Mouse (Mus musculus): ENCODE measurements around the gene BC025920. TPM values are rescaled to one million over a fixed set of nuclear protein-coding genes. Genes with fewer than 3 reads are reported as not detected.

The BC025920 gene
- total and polyA plus RNA-seq, 3 experiments = 1.4 to 2.3 (median 1.6) TPM

GRCm38 (mm10) chr10:81570238-81570800, 35.8 kb upstream of the BC025920 start:
- TF ChIP-seq ZNF384 (IDR thresholded peaks at IDR 0.05; ENCODE audit: low read depth, low read length) (no peak), TBP (conservative IDR thresholded peaks at IDR 0.05; ENCODE audit: low read depth, low read length) (no peak), MEF2A (IDR thresholded peaks at IDR 0.05; ENCODE audit: borderline replicate concordance, low read depth, low read length) (no peak), EP300 (IDR thresholded peaks at IDR 0.05; ENCODE audit: low read length) (no peak), GABPA (IDR thresholded peaks at IDR 0.05; ENCODE audit: insufficient replicate concordance, low read depth, low read length) (no peak), PAX5 (IDR thresholded peaks at IDR 0.05; ENCODE audit: low read length) (no peak), MAZ (IDR thresholded peaks at IDR 0.05; ENCODE audit: low read depth, low read length) (no peak)
- Histone ChIP-seq H3K4me2 (ENCODE audit: insufficient read depth, low read depth, poor library complexity, severe bottlenecking) (peak overlapping the region; percentile 94), H3K27me3 (replicated peaks) (peaks cover 96% of the 10 kb centered on the region), H3K9me3 (replicated peaks; ENCODE audit: low read length) (peaks cover 7% of the 10 kb centered on the region), H3K9ac (ENCODE audit: insufficient read depth, low read depth) (peak overlapping the region; percentile 35; the same call in 1 of the 2 replicates), H3K27ac (ENCODE audit: insufficient read depth, low read depth) (no peak overlapping the region), H3K4me1 (ENCODE audit: control insufficient read depth in 1 of 2, insufficient read depth in 2 of 2) (peaks cover 0 to 9% of the 10 kb centered on the region in 2 experiments; a peak in 2 of 4 replicates), H3K4me3 (replicated peaks in 1 of 3; ENCODE audit: low read depth in 2 of 3, low read length in 2 of 3, poor library complexity in 1 of 3) (peak overlapping the region in 1 of 3 experiments; percentile 61), H3K79me2 (replicated peaks; ENCODE audit: control insufficient read depth, extremely low read depth, insufficient read depth, poor library complexity, severe bottlenecking) (no peaks in the 10 kb centered on the region), H3K36me3 (replicated peaks in 1 of 2; ENCODE audit: control insufficient read depth in 1 of 2, insufficient read depth in 1 of 2, low read length in 1 of 2) (peaks cover 5 to 10% of the 10 kb centered on the region in 2 experiments)
- dilution Hi-C loops (cut with MboI; ENCODE audit: extremely low pct_ligation_motif_present, extremely low pct_unique_long_range_greater_than_20kb, low sequenced_read_pairs) = no loop called here
- DNase-seq (ENCODE audit: extremely low read depth) = no peak
- in situ Hi-C loops (cut with MboI; ENCODE audit: low pct_ligation_motif_present, low pct_unique_long_range_greater_than_20kb, low sequenced_read_pairs) = no loop called here

DNA sequence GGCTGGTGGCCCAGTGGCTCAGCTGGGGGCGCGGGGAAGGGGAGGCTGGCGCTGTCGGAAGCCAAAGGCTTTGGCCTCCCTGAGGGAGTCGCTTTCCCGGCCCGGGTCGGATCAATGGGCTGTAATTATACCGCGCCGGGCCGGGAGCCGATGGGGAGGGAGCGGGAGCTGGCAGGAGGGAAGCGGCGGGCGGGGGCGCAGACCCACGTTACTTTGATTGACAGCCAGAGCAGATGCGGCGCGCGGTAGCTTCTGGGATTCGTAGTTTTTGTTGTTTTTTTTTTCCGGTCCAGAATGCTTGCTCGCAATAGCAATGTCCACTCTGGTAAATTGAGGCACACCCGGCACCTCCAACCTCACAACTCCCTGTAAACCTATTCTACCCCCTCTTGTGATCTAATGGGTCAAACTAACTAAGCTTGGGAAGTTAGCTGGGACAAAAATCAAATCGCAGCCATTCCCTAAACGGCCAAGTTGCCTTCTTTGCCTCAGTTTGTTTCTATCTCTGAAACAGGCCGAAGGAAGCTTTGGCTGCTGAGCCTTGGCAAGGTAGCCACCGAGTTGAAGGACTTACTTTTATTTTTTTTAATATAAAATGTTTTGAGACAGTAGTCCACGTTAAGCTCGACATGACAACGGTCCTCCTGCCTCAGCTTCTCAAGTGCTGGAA, 35.1 kb upstream of the BC025920 start:
- peak overlapping the region; percentile 42 to 61 (median 57) for H3K4me3 ChIP-seq (replicated peaks in 1 of 3; ENCODE audit: low read depth in 2 of 3, low read length in 2 of 3, poor library complexity in 1 of 3)
- peak; percentile 72 for DNase-seq (ENCODE audit: extremely low read depth)
- in situ Hi-C loops (cut with MboI; ENCODE audit: low pct_ligation_motif_present, low pct_unique_long_range_greater_than_20kb, low sequenced_read_pairs) = no loop called here
- no peak overlapping the region for H3K27ac ChIP-seq (ENCODE audit: insufficient read depth, low read depth)
- H3K4me2 ChIP-seq (ENCODE audit: insufficient read depth, low read depth, poor library complexity, severe bottlenecking) = peak overlapping the region; percentile 94
- peaks cover 2 to 9% of the 10 kb centered on the region in 2 experiments; a peak in 2 of 4 replicates for H3K4me1 ChIP-seq (ENCODE audit: control insufficient read depth in 1 of 2, insufficient read depth in 2 of 2)
- H3K79me2 ChIP-seq (replicated peaks; ENCODE audit: control insufficient read depth, extremely low read depth, insufficient read depth, poor library complexity, severe bottlenecking) = no peaks in the 10 kb centered on the region
- peak overlapping the region; percentile 49 for H3K9ac ChIP-seq (ENCODE audit: insufficient read depth, low read depth)
- peaks cover 97% of the 10 kb centered on the region for H3K27me3 ChIP-seq (replicated peaks)
- TF ChIP-seq HCFC1 (IDR thresholded peaks at IDR 0.05; ENCODE audit: low read depth, low read length) (peak; percentile 96), IRF4 (IDR thresholded peaks at IDR 0.05; ENCODE audit: low read depth, low read length) (peak; percentile 24; the same call in 1 of the 2 replicates), MYC (IDR thresholded peaks at IDR 0.05; ENCODE audit: low read depth, low read length) (no peak), MAZ (IDR thresholded peaks at IDR 0.05; ENCODE audit: low read depth, low read length) (no peak), PAX5 (IDR thresholded peaks at IDR 0.05; ENCODE audit: low read length) (no peak), USF2 (conservative IDR thresholded peaks at IDR 0.05; ENCODE audit: low read depth, low read length) (no peak), ELF1 (IDR thresholded peaks at IDR 0.05; ENCODE audit: low read depth, low read length) (peak; percentile 56; the same call in 1 of the 2 replicates), MAX (IDR thresholded peaks at IDR 0.05; ENCODE audit: low read length) (0 out of 2 replicates have a peak, but pooled peaks have one; percentile 6), EP300 (IDR thresholded peaks at IDR 0.05; ENCODE audit: low read length) (no peak), NRF1 (IDR thresholded peaks at IDR 0.05; ENCODE audit: low read depth, low read length) (0 out of 2 replicates have a peak, but pooled peaks have one; percentile 26), POLR2AphosphoS2 (IDR thresholded peaks at IDR 0.05; ENCODE audit: low read depth, low read length) (no peak), ZNF384 (IDR thresholded peaks at IDR 0.05; ENCODE audit: low read depth, low read length) (peak; percentile 86), BHLHE40 (IDR thresholded peaks at IDR 0.05; ENCODE audit: low read depth, low read length) (peak; percentile 61), RAD21 (IDR thresholded peaks at IDR 0.05; ENCODE audit: low read depth, low read length) (no peak), KAT2A (IDR thresholded peaks at IDR 0.05; ENCODE audit: insufficient replicate concordance, low read length) (peak; percentile 87; the same call in 1 of the 2 replicates)
- dilution Hi-C loops (cut with MboI; ENCODE audit: extremely low pct_ligation_motif_present, extremely low pct_unique_long_range_greater_than_20kb, low sequenced_read_pairs) = no loop called here
- H3K9me3 ChIP-seq (replicated peaks; ENCODE audit: low read length) = peaks cover 7% of the 10 kb centered on the region
- peaks cover 0 to 3% of the 10 kb centered on the region in 2 experiments for H3K36me3 ChIP-seq (replicated peaks in 1 of 2; ENCODE audit: control insufficient read depth in 1 of 2, insufficient read depth in 1 of 2, low read length in 1 of 2)

Data from CH12.LX (cell line).